Mouse (Mus musculus) monocyte, adult 2 months (primary cell): Measurements from ENCODE around the gene Med13.

Source experiments
- DNase-seq, 2 experiments: peaks; one replicate each; pipeline ENCODE4 v3.0.0; 2022; ENCODE audit warnings: low spot score in 2 of 2, low read depth in 1 of 2

Gene Med13

GRCm38 (mm10) chr11:86356854-86357788 is at the start of gene Med13:
Gene Med13, minus strand, starts transcription at chr11:86357602.
- DNase-seq: peak in 1 of 2 experiments; percentile 40

- no peak for DNase-seq
These were observed 47.2 kb upstream of the Med13 start for GRCm38 (mm10) chr11:86404590-86404989.

- DNase-seq: no peak
These were observed 46.4 kb upstream of the Med13 start for GRCm38 (mm10) chr11:86403845-86404244.

GRCm38 (mm10) chr11:86399241-86400107 is 42.1 kb upstream of the Med13 start:
- no peak for DNase-seq

- no peak for DNase-seq
These were observed 39.7 kb upstream of the Med13 start for GRCm38 (mm10) chr11:86396950-86397594.

GRCm38 (mm10) chr11:86396518-86396917 is 39.1 kb upstream of the Med13 start:
- no peak for DNase-seq

GRCm38 (mm10) chr11:86395513-86396125 is 38.2 kb upstream of the Med13 start:
- DNase-seq: no peak

- DNase-seq: no peak
These were observed 37.7 kb upstream of the Med13 start for GRCm38 (mm10) chr11:86395100-86395499.

- no peak for DNase-seq
These were observed 34.3 kb upstream of the Med13 start for GRCm38 (mm10) chr11:86391687-86392086.

GRCm38 (mm10) chr11:86390308-86390707 is 32.9 kb upstream of the Med13 start:
- no peak for DNase-seq

GRCm38 (mm10) chr11:86389506-86389905 is 32.1 kb upstream of the Med13 start:
- no peak for DNase-seq

GRCm38 (mm10) chr11:86388821-86389480 is 31.5 kb upstream of the Med13 start:
- DNase-seq: no peak

- DNase-seq: no peak
These were observed 29.9 kb upstream of the Med13 start for GRCm38 (mm10) chr11:86387121-86387893.

GRCm38 (mm10) chr11:86386576-86386975 is 29.2 kb upstream of the Med13 start:
- DNase-seq: no peak

GRCm38 (mm10) chr11:86385710-86386282 is 28.4 kb upstream of the Med13 start:
- no peak for DNase-seq

GRCm38 (mm10) chr11:86384141-86384540 is 26.7 kb upstream of the Med13 start:
- DNase-seq: no peak

- DNase-seq: no peak
These were observed 25.2 kb upstream of the Med13 start for GRCm38 (mm10) chr11:86382520-86383157.

- DNase-seq: no peak
These were observed 24.2 kb upstream of the Med13 start for GRCm38 (mm10) chr11:86381478-86382091.
